Mouse (Mus musculus) kidney, postnatal 0 days (tissue): ENCODE measurements around the gene Hdac4. TPM values are rescaled to one million over a fixed set of nuclear protein-coding genes. Genes with fewer than 3 reads are reported as not detected.

Experiments
- ATAC-seq: fragments of 200-750 bp; cut with Nextera tagmentation; replicated peaks from 2 replicates; pipeline ENCODE4 v1.8.0; 2017; ENCODE audit warnings: low read depth, moderate number of reproducible peaks, moderate TSS enrichment, moderate library complexity; ENCODE audit not compliant: low FRiP score
- DNase-seq: peaks from one replicate; pipeline ENCODE4 v3.0.0-alpha.2; 2016; ENCODE audit warnings: low spot score
- H3K27ac ChIP-seq: fragments of 300-500 bp; sonication (generic); 2 replicates; pipeline ENCODE4 v1.5.1; 2014; ENCODE audit warnings: mild to moderate bottlenecking
- H3K27me3 ChIP-seq: fragments of 300-500 bp; sonication (generic); 2 replicates; pipeline ENCODE4 v1.6.1; 2014; ENCODE audit warnings: low read length, mixed read lengths; ENCODE audit not compliant: insufficient read depth
- H3K36me3 ChIP-seq: fragments of 300-500 bp; sonication (generic); 2 replicates; pipeline ENCODE4 v1.6.1; 2014; ENCODE audit warnings: low read length, mixed read lengths; ENCODE audit not compliant: insufficient read depth
- H3K4me1 ChIP-seq: fragments of 300-500 bp; sonication (generic); replicated peaks from 2 replicates; pipeline ENCODE4 v1.6.1; 2014; ENCODE audit warnings: antibody characterized with exemption, low read length, mixed read lengths; ENCODE audit not compliant: insufficient read depth
- H3K4me2 ChIP-seq: fragments of 300-500 bp; sonication (generic); 2 replicates; pipeline ENCODE4 v1.6.1; 2014; ENCODE audit warnings: mild to moderate bottlenecking, low read length, moderate library complexity, mixed read lengths
- H3K4me3 ChIP-seq: fragments of 300-500 bp; sonication (generic); replicated peaks from 2 replicates; pipeline ENCODE4 v1.5.1; 2014; ENCODE audit warnings: low read depth, low read length
- H3K9ac ChIP-seq: fragments of 300-500 bp; sonication (generic); 2 replicates; pipeline ENCODE4 v1.6.1; 2014; ENCODE audit warnings: low read depth, low read length
- H3K9me3 ChIP-seq: fragments of 300-500 bp; sonication (generic); replicated peaks from 2 replicates; pipeline ENCODE4 v1.6.1; 2016; ENCODE audit warnings: low read length, inconsistent platforms, mixed read lengths
- CTCF ChIP-seq: IDR thresholded peaks from 2 replicates; pipeline ENCODE4 v1.5.1; 2016; ENCODE audit warnings: antibody characterized with exemption, low read depth, mild to moderate bottlenecking, moderate library complexity
- WGBS: fragments of 180-500 bp; shearing (Covaris S2); extraction: QIAGEN DNeasy Blood & Tissue Kit; methylation state at CpG from one replicate; pipeline ENCODE4 v1.1.7; 2014; 5-methylcytosine and 5-hydroxymethylcytosine counted together
- polyA plus RNA-seq: library from polyadenylated mRNA; unstranded; fragments of >200 nt; fragmentation: Nextera tagmentation; extraction: Ambion mirVana; gene quantifications from 2 replicates; pipeline ENCODE4 v1.2.1, GENCODE M21; 2015

The Hdac4 gene
- polyA plus RNA-seq, 1 experiment from 2014 or later: 13.9 TPM

GRCm38 (mm10) chr1:91905268-91905667 lies 290.2 kb downstream of the Hdac4 start:
- Histone ChIP-seq H3K4me3 (no peak overlapping the region), H3K4me1 (no peaks in the 10 kb centered on the region), H3K27me3 (no peaks in the 10 kb centered on the region), H3K9me3 (no peaks in the 10 kb centered on the region), H3K4me2 (no peak overlapping the region), H3K9ac (no peak overlapping the region), H3K36me3 (no peaks in the 10 kb centered on the region), H3K27ac (no peak overlapping the region)
- WGBS: 80% methylated on average over 6 of the region's 6 CpGs
- TF ChIP-seq CTCF: no peak
- no peak for ATAC-seq
- DNase-seq: no peak

DNA sequence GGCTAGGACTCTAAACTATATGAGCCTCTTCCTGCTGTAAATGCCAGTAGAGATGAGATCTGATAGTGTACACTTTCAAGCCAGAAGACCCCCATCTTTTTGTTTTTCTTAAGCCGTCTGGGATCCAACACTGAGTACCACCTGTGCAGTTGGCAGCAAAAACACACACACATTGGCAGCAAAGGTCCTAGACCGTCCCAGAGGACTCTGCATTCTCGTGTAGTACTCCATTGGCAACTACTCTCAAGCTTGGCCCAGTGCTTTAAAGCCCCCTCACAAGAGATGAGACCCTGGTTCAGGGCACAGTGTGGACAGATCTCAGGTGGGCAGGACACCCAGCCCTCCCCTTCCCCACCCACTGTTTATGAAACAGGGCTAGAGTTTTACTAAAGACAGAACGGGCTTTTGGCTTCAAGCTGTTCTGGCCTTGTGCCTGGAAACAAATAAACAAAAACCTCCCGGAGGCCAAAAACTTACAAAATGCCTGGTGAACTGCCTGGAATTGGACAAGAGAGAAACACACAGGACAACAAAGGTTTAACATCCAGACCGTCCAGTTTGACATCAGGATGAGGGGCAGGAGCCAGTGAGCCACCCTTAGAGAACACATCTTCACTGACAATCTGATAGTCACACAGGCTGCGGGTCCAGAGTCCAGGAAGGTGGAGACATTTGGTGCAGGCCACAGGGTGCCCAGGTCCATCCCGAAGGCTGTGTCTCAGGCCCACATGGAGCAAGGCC lies 292.1 kb downstream of the Hdac4 start:
- Histone ChIP-seq H3K36me3 (no peaks in the 10 kb centered on the region), H3K27ac (peak overlapping the region; percentile 8; the same call in 1 of the 2 replicates)
- ATAC-seq: no peak

DNA sequence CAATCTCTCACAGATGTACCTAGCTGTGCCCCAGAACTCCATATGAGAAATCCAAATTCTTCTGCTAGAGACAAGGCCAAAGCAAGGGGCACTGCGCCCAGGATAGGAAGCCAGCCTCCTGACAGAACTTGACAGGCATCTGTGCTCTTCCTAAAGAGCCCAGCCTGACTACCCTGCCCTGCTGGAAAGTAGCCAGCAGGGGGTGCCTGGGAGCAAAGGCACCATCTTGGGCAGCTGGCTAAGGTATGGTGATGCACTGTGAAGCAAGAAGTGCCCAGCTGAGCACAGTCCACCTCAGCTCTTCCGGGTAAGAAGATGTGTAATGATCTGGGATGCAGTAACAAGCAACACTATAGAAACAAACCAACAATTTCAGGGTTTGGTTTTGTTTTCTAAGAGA lies 298.4 kb downstream of the Hdac4 start:
- DNase-seq (no peak), ATAC-seq (no peak)
- no peak overlapping the region for H3K9ac ChIP-seq
- no peaks in the 10 kb centered on the region for H3K27me3 ChIP-seq
- H3K9me3 ChIP-seq: no peaks in the 10 kb centered on the region
- no peaks in the 10 kb centered on the region for H3K4me1 ChIP-seq
- H3K4me2 ChIP-seq: no peak overlapping the region
- H3K36me3 ChIP-seq: no peaks in the 10 kb centered on the region
- no peak overlapping the region for H3K27ac ChIP-seq
- TF ChIP-seq CTCF: peak; percentile 40; the same call in 1 of the 2 replicates
- 90% methylated on average over 2 of the region's 2 CpGs for WGBS
- no peak overlapping the region for H3K4me3 ChIP-seq

More for the DNA sequence above, 292.1 kb downstream of the Hdac4 start:
- Histone ChIP-seq H3K4me2 (no peak overlapping the region), H3K27me3 (no peaks in the 10 kb centered on the region), H3K9ac (no peak overlapping the region), H3K4me1 (no peaks in the 10 kb centered on the region), H3K4me3 (no peak overlapping the region), H3K9me3 (no peaks in the 10 kb centered on the region)
- TF ChIP-seq CTCF: no peak
- DNase-seq: peak; percentile 42
- 61% methylated on average over 8 of the region's 8 CpGs for WGBS

DNA sequence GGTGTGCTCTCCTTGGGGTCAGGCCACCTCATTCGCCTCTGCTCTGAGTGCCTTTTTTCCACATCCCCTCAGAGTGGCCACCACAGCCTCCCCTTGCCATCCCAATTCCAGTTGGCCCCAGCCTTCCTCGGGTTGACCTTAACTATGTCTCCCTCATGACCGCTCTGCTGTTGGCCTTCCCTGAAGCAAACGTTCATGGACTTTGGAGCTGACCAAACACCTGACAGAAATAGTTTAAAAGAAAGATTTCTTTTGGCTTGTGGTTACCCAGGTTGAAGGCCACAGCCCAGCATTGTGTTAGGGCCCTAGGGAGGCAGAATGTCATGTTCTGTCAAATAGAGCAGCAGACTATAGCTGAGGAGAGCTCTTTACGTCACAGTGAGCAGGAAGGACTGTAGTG lies 301.2 kb downstream of the Hdac4 start:
- H3K4me1 ChIP-seq: no peaks in the 10 kb centered on the region
- H3K36me3 ChIP-seq: no peaks in the 10 kb centered on the region
- H3K9me3 ChIP-seq: no peaks in the 10 kb centered on the region
- no peak overlapping the region for H3K4me2 ChIP-seq
- no peaks in the 10 kb centered on the region for H3K27me3 ChIP-seq
- ATAC-seq: no peak
- no peak overlapping the region for H3K4me3 ChIP-seq
- no peak overlapping the region for H3K27ac ChIP-seq
- H3K9ac ChIP-seq: no peak overlapping the region
- TF ChIP-seq CTCF: no peak
- no peak for DNase-seq
- 85% methylated on average over 5 of the region's 5 CpGs for WGBS

DNA sequence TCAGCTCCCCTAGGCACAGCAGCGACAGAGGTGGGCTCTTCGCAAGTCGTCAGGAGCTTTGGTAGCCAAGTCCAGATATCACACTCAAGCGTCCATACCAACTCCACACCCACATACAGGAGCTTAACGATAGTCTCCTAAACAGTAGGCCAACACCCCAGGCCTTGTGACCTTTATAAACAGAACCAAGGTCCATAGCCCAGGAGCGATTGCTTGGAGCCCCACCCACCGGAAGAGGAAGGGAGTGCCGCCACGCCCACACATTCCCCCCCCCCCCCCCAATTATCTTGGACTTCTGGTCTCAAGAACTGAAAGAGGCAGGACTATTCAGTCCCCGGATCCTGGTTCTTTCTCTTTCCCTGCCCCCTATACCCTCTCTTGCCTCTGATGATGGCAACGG lies 301.9 kb downstream of the Hdac4 start:
- WGBS: 94% methylated on average over 11 of the region's 11 CpGs
- no peak for TF ChIP-seq CTCF
- H3K27me3 ChIP-seq: no peaks in the 10 kb centered on the region
- H3K36me3 ChIP-seq: no peaks in the 10 kb centered on the region
- H3K4me3 ChIP-seq: no peak overlapping the region
- no peak for DNase-seq
- H3K9me3 ChIP-seq: no peaks in the 10 kb centered on the region
- no peak overlapping the region for H3K9ac ChIP-seq
- H3K27ac ChIP-seq: no peak overlapping the region
- ATAC-seq: no peak
- H3K4me1 ChIP-seq: no peaks in the 10 kb centered on the region
- no peak overlapping the region for H3K4me2 ChIP-seq

DNA sequence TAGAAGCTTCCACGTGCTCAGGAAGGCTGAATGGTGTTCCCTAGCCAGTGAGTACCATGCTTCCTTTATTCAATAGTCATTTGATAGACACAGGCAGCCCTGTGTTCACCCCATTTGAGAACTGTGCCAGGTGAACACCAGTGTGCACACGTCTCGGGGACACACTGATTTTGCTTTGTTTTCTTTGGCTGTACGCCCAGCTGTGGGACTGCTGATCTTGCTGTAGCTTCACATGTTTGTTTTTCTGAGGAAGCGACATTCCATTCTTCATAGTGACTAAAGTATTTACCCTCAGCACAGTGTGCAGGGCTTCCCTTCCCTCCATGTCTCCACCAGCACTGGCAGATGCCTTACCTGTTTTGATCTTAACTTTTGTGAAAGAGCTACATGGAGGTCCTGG lies 312.4 kb downstream of the Hdac4 start:
- ATAC-seq: 0 out of 2 replicates have a peak, but pooled peaks have one; percentile 25
- no peak overlapping the region for H3K4me3 ChIP-seq
- no peak overlapping the region for H3K27ac ChIP-seq
- no peaks in the 10 kb centered on the region for H3K27me3 ChIP-seq
- peak; percentile 57 for DNase-seq
- no peak overlapping the region for H3K9ac ChIP-seq
- H3K36me3 ChIP-seq: no peaks in the 10 kb centered on the region
- no peak for TF ChIP-seq CTCF
- no peaks in the 10 kb centered on the region for H3K9me3 ChIP-seq
- WGBS: 33% methylated on average over 5 of the region's 5 CpGs
- H3K4me2 ChIP-seq: no peak overlapping the region
- H3K4me1 ChIP-seq: 0 out of 2 replicates have a peak, but pooled peaks cover 4% of the 10 kb centered on the region
